Mouse (Mus musculus) A20 (cell line): ENCODE results near the gene Palld.
A peak's percentile ranks its signal among the peaks of the same experiment; 100 is the strongest.

Source experiments
- DNase-seq: peaks from one replicate; pipeline ENCODE4 v3.0.0-alpha.2; 2011; ENCODE audit warnings: low read depth, low spot score

Gene Palld

GRCm38 (mm10) chr8:61775936-61776335 is 126.6 kb downstream of the Palld start:
- no peak for DNase-seq

GRCm38 (mm10) chr8:61774161-61774560 is 128.3 kb downstream of the Palld start:
- no peak for DNase-seq

- no peak for DNase-seq
Measured at GRCm38 (mm10) chr8:61773595-61774088, 128.8 kb downstream of the Palld start.

GRCm38 (mm10) chr8:61771328-61771727 is 131.2 kb downstream of the Palld start:
- no peak for DNase-seq

- no peak for DNase-seq
Measured at GRCm38 (mm10) chr8:61769340-61769879, 133.1 kb downstream of the Palld start.

- DNase-seq: no peak
Measured at GRCm38 (mm10) chr8:61760190-61760578, 142.3 kb downstream of the Palld start.

GRCm38 (mm10) chr8:61759327-61760189 is 142.9 kb downstream of the Palld start:
- DNase-seq: no peak

GRCm38 (mm10) chr8:61758686-61759326 is 143.7 kb downstream of the Palld start:
- DNase-seq: no peak

GRCm38 (mm10) chr8:61756971-61757965 is 145.2 kb downstream of the Palld start:
- no peak for DNase-seq

- no peak for DNase-seq
Measured at GRCm38 (mm10) chr8:61755186-61755585, 147.3 kb downstream of the Palld start.

- no peak for DNase-seq
Measured at GRCm38 (mm10) chr8:61747070-61747469, 155.4 kb downstream of the Palld start.

- DNase-seq: no peak
Measured at GRCm38 (mm10) chr8:61745181-61745980, 157.1 kb downstream of the Palld start.

GRCm38 (mm10) chr8:61743764-61744562 is 158.5 kb downstream of the Palld start:
- no peak for DNase-seq

GRCm38 (mm10) chr8:61737465-61737864 is 165.0 kb downstream of the Palld start:
- no peak for DNase-seq

- DNase-seq: no peak
Measured at GRCm38 (mm10) chr8:61736739-61737243, 165.7 kb downstream of the Palld start.

GRCm38 (mm10) chr8:61736117-61736516 is 166.4 kb downstream of the Palld start:
- peak; percentile 37 for DNase-seq

- DNase-seq: no peak
Measured at GRCm38 (mm10) chr8:61734164-61734563, 168.3 kb downstream of the Palld start.

GRCm38 (mm10) chr8:61732184-61732583 is 170.3 kb downstream of the Palld start:
- DNase-seq: no peak

GRCm38 (mm10) chr8:61731306-61732088 is 171.0 kb downstream of the Palld start:
- no peak for DNase-seq
